Mouse (Mus musculus) heart, adult 10 weeks (tissue): ENCODE measurements around the gene Eif3c. TPM values are rescaled to one million over a fixed set of nuclear protein-coding genes. Genes with fewer than 3 reads are reported as not detected.

Experiments
- polyA plus RNA-seq: library from polyadenylated mRNA; stranded (reverse); fragments of 350-450 nt; fragmentation: Illumina TruSeq; extraction: RNeasy Lipid Tissue Mini Kit (QIAGEN cat#74804); gene quantifications from one replicate; pipeline ENCODE4 v1.2.3, GENCODE M21; 2014; ENCODE audit warnings: low read depth, low replicate concordance

The Eif3c gene
- 108 TPM for polyA plus RNA-seq

DNA sequence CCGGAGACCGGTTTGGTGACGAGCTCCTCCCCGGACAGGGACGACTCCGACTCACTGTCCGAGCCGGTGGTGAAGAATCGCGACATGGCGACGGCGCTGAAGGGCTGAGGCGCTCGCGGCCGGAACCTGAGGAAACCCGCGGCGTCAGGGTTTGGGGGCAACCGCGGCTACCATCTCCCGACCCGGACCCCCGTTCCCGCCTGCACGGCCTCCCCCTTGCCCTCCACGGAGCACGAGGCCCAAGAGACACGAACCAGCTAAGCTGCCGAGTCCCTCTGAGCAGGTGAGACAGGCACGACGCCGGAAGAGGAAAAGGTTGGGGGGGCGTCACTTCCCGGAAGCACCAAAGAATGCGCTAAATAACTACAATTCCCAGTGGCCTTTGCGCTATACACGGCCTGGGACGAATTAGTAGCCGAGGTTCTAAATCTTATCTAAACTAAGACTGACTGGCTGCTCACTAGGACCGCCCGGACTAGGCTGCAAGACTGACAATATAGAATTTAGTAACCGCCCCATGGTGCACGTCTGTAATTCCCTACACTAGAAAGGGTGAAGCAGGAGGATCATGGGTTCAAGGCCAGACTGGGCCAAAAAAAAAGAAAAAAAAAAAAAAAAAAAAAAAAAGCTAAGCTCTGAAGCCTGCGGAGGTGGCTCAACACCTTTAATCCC, at the start of gene Eif3c:
Eif3c (minus strand) TSS at position 318 of the 672 bp plus-strand sequence.

GRCm38 (mm10) chr7:126594862-126595561, 28.8 kb upstream of the Eif3c start, which contains the start of gene Il27:
TSS of gene Il27 (minus strand) at chr7:126594941.

GRCm38 (mm10) chr7:126585717-126586116, 19.5 kb upstream of the Eif3c start, which contains the start of gene Cln3:
TSS of gene Cln3 (minus strand) at chr7:126585817.

DNA sequence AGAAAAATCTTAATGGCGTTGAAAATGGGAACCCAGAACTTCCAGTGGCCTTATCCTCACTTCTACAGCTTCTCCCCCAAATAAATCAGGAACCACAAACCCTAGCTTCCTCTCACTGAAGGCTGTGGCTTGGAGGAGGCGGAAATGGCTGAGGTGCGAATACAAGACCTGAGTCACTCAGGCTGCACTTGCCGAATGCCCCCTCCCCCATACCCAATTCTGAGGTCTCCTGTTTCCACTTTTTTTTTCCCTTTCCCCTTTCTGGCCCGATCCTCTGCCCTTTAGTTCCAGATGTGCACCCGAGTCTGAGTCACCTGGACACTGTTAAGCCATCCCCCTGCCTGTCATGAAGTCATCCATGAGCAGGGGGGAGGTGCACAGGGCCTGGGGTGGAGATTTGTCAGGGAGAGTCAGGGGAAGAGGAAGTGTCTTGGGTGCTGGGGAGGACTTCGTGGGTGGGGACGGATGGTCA, 18.3 kb upstream of the Eif3c start, which contains the start of gene Apobr:
Apobr (plus strand) TSS at position 437 of the 472 bp plus-strand sequence.

DNA sequence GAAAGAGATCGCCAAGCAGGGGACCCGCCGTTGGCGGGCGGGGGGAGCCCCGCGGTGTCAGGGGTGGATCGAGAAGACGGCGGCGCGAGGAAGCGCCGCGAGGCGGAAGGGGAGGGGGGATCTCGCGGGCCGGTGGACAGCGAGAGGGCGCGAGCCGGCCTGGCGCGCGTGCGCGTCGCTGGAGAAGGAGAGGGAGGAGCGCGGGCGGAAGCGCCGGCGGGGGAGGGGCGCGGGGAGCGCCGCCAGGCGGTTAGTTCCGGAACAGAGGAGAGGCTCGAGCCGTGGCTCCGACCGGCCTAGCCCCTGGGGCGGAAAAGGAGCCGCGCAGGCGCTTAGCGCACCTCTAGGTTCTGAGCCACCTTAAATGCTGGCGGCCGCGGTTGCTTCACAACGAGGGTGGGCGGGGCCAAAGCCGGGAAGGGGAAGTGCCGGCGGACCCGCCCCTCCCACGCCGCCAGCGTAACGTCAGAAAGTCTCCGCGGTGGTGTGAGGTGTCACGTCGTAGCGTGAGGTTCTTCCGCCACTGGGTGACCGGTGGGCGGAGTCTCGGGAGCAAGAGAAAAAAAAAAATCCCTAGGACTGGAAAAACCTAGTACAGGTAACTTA, 62.8 kb downstream of the Eif3c start, which contains the start of gene Atxn2l:
Atxn2l (minus strand) TSS at position 165 of the 606 bp plus-strand sequence.

Other genes starting within 250 kb of the Eif3c start
- 0.47 TPM for gene Lat, start 196.8 kb downstream of the Eif3c start, polyA plus RNA-seq
- 28.9 TPM for gene Spns1, start 189.0 kb downstream of the Eif3c start, polyA plus RNA-seq
- 4.7 TPM for gene Nfatc2ip, start 169.7 kb downstream of the Eif3c start, polyA plus RNA-seq
- 0.92 TPM for gene Cd19, start 151.5 kb downstream of the Eif3c start, polyA plus RNA-seq
- gene Rabep2, start 137.7 kb downstream of the Eif3c start, polyA plus RNA-seq, result 9.6 TPM
- gene Atp2a1, start 103.3 kb downstream of the Eif3c start, polyA plus RNA-seq, result 3.3 TPM
- 53.5 TPM for gene Sh2b1, start 91.0 kb downstream of the Eif3c start, polyA plus RNA-seq
- 283 TPM for gene Tufm, start 79.0 kb downstream of the Eif3c start, polyA plus RNA-seq
- 50.3 TPM for gene Atxn2l, start 63.0 kb downstream of the Eif3c start, polyA plus RNA-seq
- gene Apobr, start 18.5 kb upstream of the Eif3c start, polyA plus RNA-seq, result 0.60 TPM
- gene Cln3, start 19.4 kb upstream of the Eif3c start, polyA plus RNA-seq, result 10.3 TPM
- gene Il27, start 28.5 kb upstream of the Eif3c start, polyA plus RNA-seq, result not detected
- 21.1 TPM for gene Nupr1, start 64.5 kb upstream of the Eif3c start, polyA plus RNA-seq
- gene Sgf29, start 82.9 kb upstream of the Eif3c start, polyA plus RNA-seq, result 17.1 TPM
- gene Sult1a1, start 110.0 kb upstream of the Eif3c start, polyA plus RNA-seq, result 66.1 TPM
- 24.6 TPM for gene Bola2, start 129.0 kb upstream of the Eif3c start, polyA plus RNA-seq
- 4.7 TPM for gene Slx1b, start 129.4 kb upstream of the Eif3c start, polyA plus RNA-seq
- 8.3 TPM for gene Coro1a, start 141.4 kb upstream of the Eif3c start, polyA plus RNA-seq
- 60.7 TPM for gene Mapk3, start 193.2 kb upstream of the Eif3c start, polyA plus RNA-seq
- gene Gdpd3, start 199.9 kb upstream of the Eif3c start, polyA plus RNA-seq, result 3.2 TPM
- gene Ypel3, start 210.5 kb upstream of the Eif3c start, polyA plus RNA-seq, result 118 TPM
- gene Tbx6, start 215.1 kb upstream of the Eif3c start, polyA plus RNA-seq, result 1.6 TPM
- 43.4 TPM for gene Ppp4c, start 226.1 kb upstream of the Eif3c start, polyA plus RNA-seq
- gene Fam57b, start 231.3 kb upstream of the Eif3c start, polyA plus RNA-seq, result 7.6 TPM